Mouse (Mus musculus) Patski (cell line): ENCODE measurements at regions not wholly inside any gene's neighbourhood (a gene's known extent, or its start where the extent isn't known, plus 50 kb on each side); places are given as distances from the start of the nearest gene placed in this dataset.
A peak's percentile ranks its signal among the peaks of the same experiment; 100 is the strongest.

Experiments used
- ATAC-seq: fragments of 100-300 bp; one replicate; pipeline ENCODE4 v1.8.0; 2021
- CTCF ChIA-PET: fragments of 350-600 bp; sonication (Branson Sonifier 250); formaldehyde crosslinking; loops from one replicate; lab custom pipeline; 2022; ENCODE audit warnings: inconsistent platforms; lab: Charles Lee
- POLR2A ChIA-PET: fragments of 350-600 bp; sonication (Branson Sonifier 250); formaldehyde crosslinking; loops from one replicate; lab custom pipeline; 2022; ENCODE audit warnings: antibody characterized with exemption, inconsistent platforms; lab: Charles Lee
- DNase-seq: peaks from one replicate; pipeline ENCODE4 v3.0.0-alpha.2; 2011; ENCODE audit warnings: low read depth, low spot score
- H3K27me3 ChIP-seq: fragments of 371-371 bp; one replicate; pipeline ENCODE4 v1.5.1; 2021
- CTCF ChIP-seq: fragments of 100-300 bp; IDR thresholded peaks from one replicate; pipeline ENCODE4 v1.5.1; 2021
- in situ Hi-C: fragments of 300-500 bp; cut with MboI; formaldehyde crosslinking; loops from 3 replicates; pipeline ENCODE4 v1.11.1; 2018; ENCODE audit warnings: low pct_unique_long_range_greater_than_20kb, mixed read lengths

GRCm38 (mm10) chr1:34988225-34988624 is 138.4 kb downstream of the Plekhb2 start:
- H3K27me3 ChIP-seq = peaks cover 3% of the 10 kb centered on the region
- in situ Hi-C loops = no loop called here
- TF ChIP-seq CTCF = peak; percentile 29
- CTCF ChIA-PET = no interaction called here
- DNase-seq = no peak
- POLR2A ChIA-PET = no interaction called here
- no peak for ATAC-seq

- POLR2A ChIA-PET = no interaction called here
- DNase-seq = no peak
- H3K27me3 ChIP-seq = peaks cover 7% of the 10 kb centered on the region
- CTCF ChIA-PET = no interaction called here
- no peak for TF ChIP-seq CTCF
- in situ Hi-C loops = no loop called here
- ATAC-seq = no peak
These were observed 151.0 kb downstream of the Plekhb2 start for GRCm38 (mm10) chr1:35000801-35001200.

GRCm38 (mm10) chr1:35017471-35017870 is 167.7 kb downstream of the Plekhb2 start:
- H3K27me3 ChIP-seq = peaks cover 9% of the 10 kb centered on the region
- CTCF ChIA-PET = no interaction called here
- no peak for TF ChIP-seq CTCF
- no peak for ATAC-seq
- in situ Hi-C loops = no loop called here
- POLR2A ChIA-PET = no interaction called here
- DNase-seq = peak; percentile 2

GRCm38 (mm10) chr1:35032619-35033018 is 182.8 kb downstream of the Plekhb2 start:
- peaks cover 10% of the 10 kb centered on the region for H3K27me3 ChIP-seq
- peak; percentile 48 for TF ChIP-seq CTCF
- no peak for DNase-seq
- ChIA-PET CTCF (no interaction called here), POLR2A (interaction anchor here (1.0 kb wide), 1 partner anchor 447 kb away, joined by 3 read pairs; no protein-coding TSS in a partner anchor)
- in situ Hi-C loops = loop anchor here (10.0 to 25.0 kb wide), 2 partner anchors 232 to 355 kb away; no protein-coding TSS in a partner anchor
- no peak for ATAC-seq

GRCm38 (mm10) chr1:35072811-35073210 is 223.0 kb downstream of the Plekhb2 start:
- CTCF ChIA-PET = no interaction called here
- DNase-seq (no peak), ATAC-seq (no peak)
- peak; percentile 17 for TF ChIP-seq CTCF
- in situ Hi-C loops = no loop called here
- H3K27me3 ChIP-seq = peaks cover 5% of the 10 kb centered on the region
- POLR2A ChIA-PET = no interaction called here

- in situ Hi-C loops = no loop called here
- TF ChIP-seq CTCF = no peak
- POLR2A ChIA-PET = no interaction called here
- DNase-seq = no peak
- CTCF ChIA-PET = no interaction called here
- ATAC-seq = no peak
- H3K27me3 ChIP-seq = peaks cover 3% of the 10 kb centered on the region
These were observed 245.1 kb downstream of the Plekhb2 start for GRCm38 (mm10) chr1:35094873-35095272.

- DNase-seq = no peak
- ChIA-PET POLR2A (no interaction called here), CTCF (no interaction called here)
- TF ChIP-seq CTCF = no peak
- H3K27me3 ChIP-seq = no peaks in the 10 kb centered on the region
- no peak for ATAC-seq
- in situ Hi-C loops = no loop called here
These were observed 246.0 kb downstream of the Plekhb2 start for GRCm38 (mm10) chr1:35095785-35096184.

- no peak for ATAC-seq
- CTCF ChIA-PET = no interaction called here
These were observed 256.9 kb downstream of the Plekhb2 start for GRCm38 (mm10) chr1:35106665-35107064.

GRCm38 (mm10) chr1:35109801-35110200 is 260.0 kb downstream of the Plekhb2 start:
- ChIA-PET POLR2A (interaction anchor here (0.5 kb wide), 1 partner anchor 81 kb away, joined by 7 read pairs; no protein-coding TSS in a partner anchor), CTCF (no interaction called here)
- DNase-seq = no peak
- H3K27me3 ChIP-seq = peaks cover 9% of the 10 kb centered on the region
- no peak for TF ChIP-seq CTCF
- in situ Hi-C loops = no loop called here
- ATAC-seq = no peak

More at GRCm38 (mm10) chr1:35106665-35107064, 256.9 kb downstream of the Plekhb2 start:
- TF ChIP-seq CTCF = no peak
- H3K27me3 ChIP-seq = peaks cover 9% of the 10 kb centered on the region
- DNase-seq = no peak
- in situ Hi-C loops = no loop called here
- POLR2A ChIA-PET = no interaction called here

GRCm38 (mm10) chr1:35115521-35115920 is 265.7 kb downstream of the Plekhb2 start:
- DNase-seq (no peak), ATAC-seq (no peak)
- in situ Hi-C loops = no loop called here
- no peaks in the 10 kb centered on the region for H3K27me3 ChIP-seq
- ChIA-PET CTCF (no interaction called here), POLR2A (no interaction called here)
- no peak for TF ChIP-seq CTCF

- in situ Hi-C loops = no loop called here
- no peaks in the 10 kb centered on the region for H3K27me3 ChIP-seq
- CTCF ChIA-PET = no interaction called here
- no peak for TF ChIP-seq CTCF
- POLR2A ChIA-PET = no interaction called here
- ATAC-seq (no peak), DNase-seq (no peak)
These were observed 288.1 kb downstream of the Plekhb2 start for GRCm38 (mm10) chr1:35137907-35138306.

- no peak for DNase-seq
- in situ Hi-C loops = no loop called here
These were observed 299.3 kb downstream of the Plekhb2 start for GRCm38 (mm10) chr1:35149036-35149435.

More at GRCm38 (mm10) chr1:35149036-35149435, 299.3 kb downstream of the Plekhb2 start:
- H3K27me3 ChIP-seq = no peaks in the 10 kb centered on the region
- TF ChIP-seq CTCF = no peak
- no peak for ATAC-seq
- POLR2A ChIA-PET = interaction anchor here (0.5 kb wide), 1 partner anchor 662 kb away, joined by 5 read pairs; no protein-coding TSS in a partner anchor
- CTCF ChIA-PET = no interaction called here
